Mouse (Mus musculus) liver, embryonic 14.5 days (tissue): ENCODE measurements around the gene Trp53. TPM values are rescaled to one million over a fixed set of nuclear protein-coding genes. Genes with fewer than 3 reads are reported as not detected.

Source experiments
- ATAC-seq: fragments of 200-750 bp; cut with Nextera tagmentation; 2 replicates; pipeline ENCODE4 v1.8.0; 2017; ENCODE audit warnings: moderate number of reproducible peaks, mild to moderate bottlenecking, moderate library complexity; ENCODE audit not compliant: insufficient read depth
- DNase-seq, 3 experiments: peaks; one replicate each; pipeline ENCODE4 v3.0.0-alpha.2; 2012 to 2013; ENCODE audit warnings: low read depth in 3 of 3, low spot score in 3 of 3
- H3K27ac ChIP-seq: fragments of 300-500 bp; sonication (generic); 2 replicates; pipeline ENCODE4 v1.5.1; 2014; ENCODE audit warnings: moderate library complexity, mild to moderate bottlenecking, control low read depth, inconsistent platforms
- H3K27me3 ChIP-seq: fragments of 300-500 bp; sonication (generic); 2 replicates; pipeline ENCODE4 v1.6.1; 2014; ENCODE audit warnings: mild to moderate bottlenecking, low read length, moderate library complexity; ENCODE audit not compliant: control insufficient read depth, insufficient read depth
- H3K36me3 ChIP-seq: fragments of 300-500 bp; sonication (generic); replicated peaks from 2 replicates; pipeline ENCODE4 v1.6.1; 2014; ENCODE audit warnings: low read depth; ENCODE audit not compliant: control insufficient read depth, insufficient read depth
- H3K4me1 ChIP-seq, 2 experiments: fragments of 200-500 bp in 1 of 2; fragments of 300-500 bp in 1 of 2; sonication (generic) in 1 of 2; replicated peaks; 2 replicates each; pipeline ENCODE4 v1.6.1; 2012 to 2014; ENCODE audit warnings: antibody characterized with exemption in 1 of 2, inconsistent platforms in 1 of 2, low read length in 1 of 2; ENCODE audit not compliant: control insufficient read depth in 2 of 2, insufficient read depth in 2 of 2
- H3K4me2 ChIP-seq: fragments of 300-500 bp; sonication (generic); 2 replicates; pipeline ENCODE4 v1.6.1; 2014; ENCODE audit warnings: low read depth, mild to moderate bottlenecking, control low read depth, moderate library complexity
- H3K4me3 ChIP-seq, 2 experiments: fragments of 200-500 bp in 1 of 2; fragments of 300-500 bp in 1 of 2; sonication (generic) in 1 of 2; 2 replicates each; pipeline ENCODE4 v1.5.1; 2012 to 2014; ENCODE audit warnings: low read depth in 2 of 2, low read length in 2 of 2, mild to moderate bottlenecking in 2 of 2, control low read depth in 1 of 2, inconsistent platforms in 1 of 2, moderate library complexity in 1 of 2; ENCODE audit not compliant: insufficient read depth in 1 of 2
- H3K9ac ChIP-seq: fragments of 300-500 bp; sonication (generic); replicated peaks from 2 replicates; pipeline ENCODE4 v1.6.1; 2014; ENCODE audit warnings: mild to moderate bottlenecking, control low read depth, moderate library complexity
- H3K9me3 ChIP-seq: fragments of 300-500 bp; sonication (generic); 2 replicates; pipeline ENCODE4 v1.6.1; 2016; ENCODE audit warnings: low read length, mixed read lengths; ENCODE audit not compliant: control insufficient read depth
- CTCF ChIP-seq: IDR thresholded peaks from 2 replicates; pipeline ENCODE4 v1.5.1; 2016; ENCODE audit warnings: antibody characterized with exemption, low read depth, control low read depth
- EP300 ChIP-seq: IDR thresholded peaks from 2 replicates; pipeline ENCODE4 v1.6.1; 2016; ENCODE audit warnings: antibody characterized with exemption, low read depth
- WGBS: fragments of 180-500 bp; shearing (Covaris S2); extraction: QIAGEN DNeasy Blood & Tissue Kit; methylation state at CpG from one replicate; pipeline ENCODE4 v1.1.7; 2014; ENCODE audit not compliant: insufficient replicate concordance; 5-methylcytosine and 5-hydroxymethylcytosine counted together
- polyA plus RNA-seq, 2 experiments: library from polyadenylated mRNA; depleted of rRNA in 1 of 2; stranded (reverse) in 1 of 2; unstranded in 1 of 2; fragments of >200 nt; fragmentation: Nextera tagmentation in 1 of 2; extraction: Ambion mirVana in 1 of 2; gene quantifications; 2 replicates each; pipeline versions ENCODE4 v1.2.1 to v1.2.3; 2012 to 2014

The Trp53 gene
- polyA plus RNA-seq, 2 experiments = 61.2 to 68.7 TPM

DNA sequence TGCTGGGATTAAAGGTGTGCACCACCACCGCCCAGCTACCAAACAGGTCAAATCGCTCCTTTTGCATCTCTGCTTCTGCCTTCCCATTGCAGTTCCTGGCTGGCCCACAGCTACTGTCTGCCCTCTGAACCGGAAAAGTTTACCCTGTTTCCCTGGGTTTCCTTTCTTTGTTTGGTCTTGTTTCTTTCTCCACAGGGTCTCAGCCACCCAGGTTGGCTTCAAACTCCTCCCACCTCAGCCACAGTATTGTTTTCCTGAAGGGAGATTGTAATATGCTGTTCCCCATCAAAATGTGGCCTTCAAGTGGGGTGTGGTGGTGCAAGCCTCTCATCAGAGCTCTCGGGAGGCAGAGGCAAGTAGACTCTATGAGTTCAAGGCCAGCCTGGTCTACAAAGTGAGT, 28.8 kb upstream of the Trp53 start:
- Histone ChIP-seq H3K9ac (no peak overlapping the region), H3K27ac (no peak overlapping the region), H3K4me2 (no peak overlapping the region), H3K4me3 (no peak overlapping the region), H3K36me3 (no peaks in the 10 kb centered on the region), H3K4me1 (no peaks in the 10 kb centered on the region; a peak in 2 of 4 replicates), H3K27me3 (peaks cover 3% of the 10 kb centered on the region; the same call in 1 of the 2 replicates), H3K9me3 (no peaks in the 10 kb centered on the region)
- TF ChIP-seq CTCF (no peak), EP300 (no peak)
- 58% methylated on average over 4 of the region's 4 CpGs for WGBS
- DNase-seq = no peak
- ATAC-seq = no peak

DNA sequence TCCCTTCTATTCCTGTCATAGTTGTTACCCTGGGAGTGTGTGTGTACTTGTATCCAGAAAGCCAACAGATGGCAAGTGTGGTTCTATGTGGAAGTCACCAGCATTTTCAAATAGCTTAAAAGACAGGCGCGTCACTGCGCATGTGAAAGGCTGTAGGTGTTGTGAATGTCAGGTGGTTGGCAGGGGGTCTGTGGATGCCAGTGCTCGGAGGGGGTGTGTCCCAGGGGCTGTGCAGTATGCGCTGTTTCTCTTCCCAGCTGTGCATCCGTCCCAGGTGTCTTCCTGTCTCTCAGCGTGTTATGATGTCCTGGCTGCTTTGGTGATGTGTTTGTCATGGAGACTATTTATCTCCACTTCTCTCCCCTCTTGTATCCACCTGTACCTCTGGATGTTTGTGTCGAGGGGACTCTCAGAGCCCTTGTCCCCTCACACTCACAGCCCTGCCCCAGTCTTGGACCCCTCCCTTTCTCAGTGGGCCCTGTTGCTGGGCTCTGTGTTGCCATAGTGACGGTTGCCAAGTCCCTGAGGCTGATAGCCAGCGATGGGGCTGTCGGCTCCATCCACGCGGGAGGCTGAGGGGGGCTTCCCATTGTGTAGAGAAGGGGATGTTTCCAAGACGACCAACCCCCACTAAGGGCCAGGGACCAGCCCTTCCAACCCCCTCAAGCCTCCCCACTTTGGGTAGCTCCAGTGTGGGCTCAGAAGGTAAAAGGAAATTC, 27.4 kb upstream of the Trp53 start:
- Histone ChIP-seq H3K27me3 (peaks cover 3% of the 10 kb centered on the region; the same call in 1 of the 2 replicates), H3K27ac (no peak overlapping the region), H3K4me2 (no peak overlapping the region), H3K36me3 (no peaks in the 10 kb centered on the region), H3K4me1 (no peaks in the 10 kb centered on the region; a peak in 1 of 4 replicates), H3K9me3 (no peaks in the 10 kb centered on the region), H3K9ac (no peak overlapping the region), H3K4me3 (no peak overlapping the region)
- WGBS = 39% methylated on average over 14 of the region's 14 CpGs
- DNase-seq = no peak
- TF ChIP-seq EP300 (no peak), CTCF (no peak)
- ATAC-seq = no peak

DNA sequence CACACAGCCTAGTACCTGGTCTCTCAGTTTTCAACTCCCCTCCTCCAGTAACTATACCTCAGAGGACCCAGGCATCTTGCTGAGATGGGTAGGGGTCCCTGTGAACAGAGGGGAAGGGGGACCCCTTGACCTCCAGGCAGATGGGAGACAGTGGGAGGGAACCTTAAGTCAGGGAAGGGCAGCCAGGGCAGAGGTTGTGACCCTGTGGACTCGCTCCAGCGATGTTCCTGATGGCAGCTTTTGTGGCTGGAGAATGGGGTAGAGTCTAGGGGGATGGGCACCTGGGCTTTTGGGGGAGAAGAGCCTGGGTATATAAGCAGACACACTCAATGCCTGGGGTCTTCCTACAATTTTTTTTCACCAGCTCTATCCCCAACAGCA, 26.8 kb upstream of the Trp53 start:
- Histone ChIP-seq H3K27ac (no peak overlapping the region), H3K9ac (no peak overlapping the region), H3K4me2 (no peak overlapping the region), H3K9me3 (no peaks in the 10 kb centered on the region), H3K27me3 (peaks cover 7% of the 10 kb centered on the region), H3K4me3 (no peak overlapping the region), H3K4me1 (no peaks in the 10 kb centered on the region; a peak in 1 of 4 replicates), H3K36me3 (no peaks in the 10 kb centered on the region)
- no peak for TF ChIP-seq EP300
- TF ChIP-seq CTCF = no peak
- no peak for DNase-seq
- 57% methylated on average over 2 of the region's 2 CpGs for WGBS
- no peak for ATAC-seq

DNA sequence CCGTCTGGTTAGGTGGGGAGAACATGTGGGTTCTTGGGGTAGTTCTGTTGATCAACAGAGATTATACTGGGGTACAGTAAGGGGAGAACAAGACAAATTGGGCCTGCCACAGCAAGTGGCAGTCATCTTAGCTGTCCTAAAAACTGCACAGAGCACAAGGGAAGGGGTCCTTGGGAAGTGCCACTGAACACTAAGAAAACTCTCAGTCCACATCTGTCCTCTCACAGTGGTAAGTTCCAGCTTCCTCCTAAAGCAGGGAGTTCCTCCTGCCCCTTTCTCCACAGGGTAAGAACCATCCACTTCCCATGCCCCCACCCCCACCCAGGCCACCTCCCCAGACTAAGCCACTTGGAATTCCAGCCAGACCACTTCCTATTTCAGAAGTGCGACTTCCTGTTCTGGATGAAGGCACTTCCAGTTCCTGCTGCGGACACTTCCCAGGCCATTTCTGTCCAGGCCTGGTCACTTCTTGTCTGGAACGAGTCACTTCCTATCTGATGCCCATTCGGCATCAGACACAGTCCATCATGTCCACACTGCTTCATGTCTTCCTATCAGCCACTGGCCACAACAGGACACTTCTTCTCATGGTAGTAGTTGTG, 25.5 kb upstream of the Trp53 start:
- peaks cover 0 to 8% of the 10 kb centered on the region in 2 experiments; a peak in 2 of 4 replicates for H3K4me1 ChIP-seq
- TF ChIP-seq EP300 (no peak), CTCF (no peak)
- no peak for ATAC-seq
- no peak for DNase-seq
- H3K36me3 ChIP-seq = no peaks in the 10 kb centered on the region
- H3K4me3 ChIP-seq = no peak overlapping the region
- peaks cover 20% of the 10 kb centered on the region for H3K27me3 ChIP-seq
- 32% methylated on average over 5 of the region's 5 CpGs for WGBS
- H3K4me2 ChIP-seq = no peak overlapping the region
- H3K9me3 ChIP-seq = no peaks in the 10 kb centered on the region
- H3K27ac ChIP-seq = no peak overlapping the region
- H3K9ac ChIP-seq = no peak overlapping the region

DNA sequence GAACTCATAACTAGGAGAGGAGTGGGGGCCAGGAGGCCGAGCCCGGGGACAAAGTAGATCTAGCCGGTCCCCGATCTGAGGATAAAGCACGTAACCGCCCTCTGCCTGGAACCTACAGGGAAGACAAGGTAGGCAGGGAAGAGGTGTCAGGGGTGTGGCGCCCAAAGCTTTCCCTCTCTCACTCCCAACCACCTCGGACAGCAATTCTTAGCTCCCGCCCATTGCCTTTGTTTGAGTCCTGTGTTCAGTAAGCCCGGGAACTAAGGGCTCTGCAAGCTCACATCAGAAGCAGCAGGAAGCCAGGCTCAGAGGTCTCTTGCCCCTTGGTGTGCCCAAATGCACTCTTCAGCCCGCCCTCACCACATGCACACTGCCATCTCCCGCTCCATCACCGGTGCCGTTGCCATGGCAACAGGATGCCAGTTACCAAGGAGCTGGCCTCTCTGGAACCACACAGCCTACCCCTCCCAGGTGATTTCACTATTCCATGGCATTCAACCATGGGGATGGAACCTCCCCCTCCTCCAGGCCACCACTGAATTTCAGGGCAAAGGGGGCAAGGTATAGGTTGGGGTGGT, 22.7 kb upstream of the Trp53 start:
- H3K4me3 ChIP-seq = no peak overlapping the region
- ATAC-seq (no peak), DNase-seq (no peak)
- H3K9ac ChIP-seq = no peak overlapping the region
- H3K27me3 ChIP-seq = peaks cover 33% of the 10 kb centered on the region
- WGBS = 44% methylated on average over 14 of the region's 14 CpGs
- H3K4me2 ChIP-seq = no peak overlapping the region
- H3K4me1 ChIP-seq = peaks cover 0 to 8% of the 10 kb centered on the region in 2 experiments; a peak in 2 of 4 replicates
- TF ChIP-seq EP300 = no peak
- H3K9me3 ChIP-seq = no peaks in the 10 kb centered on the region
- peaks cover 9% of the 10 kb centered on the region; the same call in 1 of the 2 replicates for H3K36me3 ChIP-seq
- no peak overlapping the region for H3K27ac ChIP-seq
